Mouse (Mus musculus) lung, postnatal 0 days (tissue): ENCODE measurements around the gene Lypd6b. TPM values are rescaled to one million over a fixed set of nuclear protein-coding genes. Genes with fewer than 3 reads are reported as not detected.
A peak's percentile ranks its signal among the peaks of the same experiment; 100 is the strongest.

ENCODE experiments used
- ATAC-seq: fragments of 200-750 bp; cut with Nextera tagmentation; 2 replicates; pipeline ENCODE4 v1.8.0; 2017; ENCODE audit warnings: moderate library complexity
- DNase-seq: peaks from one replicate; pipeline ENCODE4 v3.0.0-alpha.2; 2016; ENCODE audit warnings: low spot score
- H3K27ac ChIP-seq: fragments of 300-500 bp; sonication (generic); 2 replicates; pipeline ENCODE4 v1.5.1; 2014; ENCODE audit warnings: antibody characterized with exemption, mild to moderate bottlenecking, low read length, mixed read lengths
- H3K27me3 ChIP-seq: fragments of 300-500 bp; sonication (generic); replicated peaks from 2 replicates; pipeline ENCODE4 v1.6.1; 2014; ENCODE audit warnings: low read length, mixed read lengths; ENCODE audit not compliant: insufficient read depth
- H3K36me3 ChIP-seq: fragments of 300-500 bp; sonication (generic); 2 replicates; pipeline ENCODE4 v1.6.1; 2014; ENCODE audit warnings: low read length, mixed read lengths; ENCODE audit not compliant: insufficient read depth
- H3K4me1 ChIP-seq: fragments of 300-500 bp; sonication (generic); 2 replicates; pipeline ENCODE4 v1.6.1; 2014; ENCODE audit warnings: antibody characterized with exemption, low read depth, low read length, mixed read lengths; ENCODE audit not compliant: insufficient read depth
- H3K4me2 ChIP-seq: fragments of 300-500 bp; sonication (generic); replicated peaks from 2 replicates; pipeline ENCODE4 v1.6.1; 2014; ENCODE audit warnings: low read depth, mild to moderate bottlenecking, low read length, moderate library complexity, mixed read lengths
- H3K4me3 ChIP-seq: fragments of 300-500 bp; sonication (generic); 2 replicates; pipeline ENCODE4 v1.5.1; 2014; ENCODE audit warnings: low read depth, low read length
- H3K9ac ChIP-seq: fragments of 300-500 bp; sonication (generic); replicated peaks from 2 replicates; pipeline ENCODE4 v1.6.1; 2014; ENCODE audit warnings: low read depth, mild to moderate bottlenecking
- H3K9me3 ChIP-seq: fragments of 300-500 bp; sonication (generic); 2 replicates; pipeline ENCODE4 v1.6.1; 2016; ENCODE audit warnings: low read length, mixed read lengths
- CTCF ChIP-seq: IDR thresholded peaks from 2 replicates; pipeline ENCODE4 v1.5.1; 2016; ENCODE audit warnings: antibody characterized with exemption, mild to moderate bottlenecking
- EP300 ChIP-seq: IDR thresholded peaks from 2 replicates; pipeline ENCODE4 v1.6.1; 2016; ENCODE audit warnings: antibody characterized with exemption, mild to moderate bottlenecking, control low read depth
- WGBS: fragments of 180-500 bp; shearing (Covaris S2); extraction: QIAGEN DNeasy Blood & Tissue Kit; methylation state at CpG from one replicate; pipeline ENCODE4 v1.1.7; 2014; 5-methylcytosine and 5-hydroxymethylcytosine counted together
- polyA plus RNA-seq: library from polyadenylated mRNA; unstranded; fragments of >200 nt; fragmentation: Nextera tagmentation; extraction: Ambion mirVana; gene quantifications from 2 replicates; pipeline ENCODE4 v1.2.1, GENCODE M21; 2015

Lypd6b gene
- polyA plus RNA-seq, 1 experiment from 2014 or later: 3.9 TPM

- H3K4me3 ChIP-seq: no peak overlapping the region
- H3K4me1 ChIP-seq: 0 out of 2 replicates have a peak, but pooled peaks cover 4% of the 10 kb centered on the region
- H3K9ac ChIP-seq: no peak overlapping the region
- H3K36me3 ChIP-seq: no peaks in the 10 kb centered on the region
- H3K4me2 ChIP-seq: no peak overlapping the region
- no peak for TF ChIP-seq CTCF
- TF ChIP-seq EP300: no peak
- DNase-seq (no peak), ATAC-seq (no peak)
- WGBS: 60% methylated on average over 4 of the region's 4 CpGs
- H3K9me3 ChIP-seq: no peaks in the 10 kb centered on the region
- H3K27me3 ChIP-seq: no peaks in the 10 kb centered on the region
- 0 out of 2 replicates have a peak overlapping the region, but pooled peaks have one; percentile 22 for H3K27ac ChIP-seq
Measured at GRCm38 (mm10) chr2:49813151-49813550, 25.7 kb downstream of the Lypd6b start.

GRCm38 (mm10) chr2:49814011-49814410 is 26.5 kb downstream of the Lypd6b start:
- Histone ChIP-seq H3K4me1 (0 out of 2 replicates have a peak, but pooled peaks cover 4% of the 10 kb centered on the region), H3K9ac (no peak overlapping the region), H3K27ac (peak overlapping the region; percentile 22; the same call in 1 of the 2 replicates), H3K36me3 (no peaks in the 10 kb centered on the region), H3K4me2 (no peak overlapping the region), H3K27me3 (no peaks in the 10 kb centered on the region), H3K9me3 (no peaks in the 10 kb centered on the region), H3K4me3 (no peak overlapping the region)
- peak; percentile 89 for DNase-seq
- ATAC-seq: peak; percentile 59
- WGBS: 44% methylated on average over 6 of the region's 6 CpGs
- TF ChIP-seq CTCF (no peak), EP300 (peak; percentile 43)

GRCm38 (mm10) chr2:49815696-49816320 is 28.3 kb downstream of the Lypd6b start:
- Histone ChIP-seq H3K4me3 (no peak overlapping the region), H3K4me2 (no peak overlapping the region), H3K27ac (no peak overlapping the region), H3K36me3 (no peaks in the 10 kb centered on the region), H3K9ac (no peak overlapping the region), H3K9me3 (no peaks in the 10 kb centered on the region), H3K4me1 (0 out of 2 replicates have a peak, but pooled peaks cover 4% of the 10 kb centered on the region), H3K27me3 (no peaks in the 10 kb centered on the region)
- TF ChIP-seq CTCF (no peak), EP300 (no peak)
- WGBS: 24% methylated on average over 3 of the region's 3 CpGs
- no peak for ATAC-seq
- DNase-seq: no peak

- TF ChIP-seq CTCF (no peak), EP300 (no peak)
- Histone ChIP-seq H3K9ac (no peak overlapping the region), H3K27me3 (no peaks in the 10 kb centered on the region), H3K27ac (no peak overlapping the region), H3K4me2 (no peak overlapping the region), H3K4me3 (no peak overlapping the region), H3K36me3 (no peaks in the 10 kb centered on the region), H3K4me1 (0 out of 2 replicates have a peak, but pooled peaks cover 4% of the 10 kb centered on the region), H3K9me3 (no peaks in the 10 kb centered on the region)
- DNase-seq (no peak), ATAC-seq (no peak)
- WGBS: 89% methylated on average over 5 of the region's 5 CpGs
Measured at GRCm38 (mm10) chr2:49816549-49816948, 29.1 kb downstream of the Lypd6b start.

GRCm38 (mm10) chr2:49817151-49817550 is 29.7 kb downstream of the Lypd6b start:
- Histone ChIP-seq H3K9ac (no peak overlapping the region), H3K9me3 (no peaks in the 10 kb centered on the region), H3K4me3 (no peak overlapping the region), H3K4me2 (no peak overlapping the region), H3K36me3 (no peaks in the 10 kb centered on the region), H3K27me3 (no peaks in the 10 kb centered on the region), H3K4me1 (0 out of 2 replicates have a peak, but pooled peaks cover 4% of the 10 kb centered on the region), H3K27ac (no peak overlapping the region)
- TF ChIP-seq EP300 (no peak), CTCF (no peak)
- ATAC-seq (no peak), DNase-seq (no peak)
- WGBS: 83% methylated on average over 3 of the region's 3 CpGs

- WGBS: 60% methylated on average over 5 of the region's 5 CpGs
- no peak overlapping the region for H3K4me2 ChIP-seq
- no peak for ATAC-seq
- H3K27me3 ChIP-seq: no peaks in the 10 kb centered on the region
- no peaks in the 10 kb centered on the region for H3K9me3 ChIP-seq
- TF ChIP-seq CTCF: no peak
- TF ChIP-seq EP300: no peak
- H3K4me1 ChIP-seq: 0 out of 2 replicates have a peak, but pooled peaks cover 4% of the 10 kb centered on the region
- no peak overlapping the region for H3K27ac ChIP-seq
- no peak overlapping the region for H3K4me3 ChIP-seq
- no peaks in the 10 kb centered on the region for H3K36me3 ChIP-seq
- DNase-seq: no peak
- H3K9ac ChIP-seq: no peak overlapping the region
Measured at GRCm38 (mm10) chr2:49818126-49818525, 30.6 kb downstream of the Lypd6b start.
